Mouse (Mus musculus): ENCODE measurements around the gene Aim2. TPM values are rescaled to one million over a fixed set of nuclear protein-coding genes. Genes with fewer than 3 reads are reported as not detected.

Aim2 gene
- total RNA-seq, 2 experiments from 2014 or later: 1.2 to 1.4 TPM

- DNase-seq: no peak
- intact Hi-C loops (cut with DNase I): no loop called here
These were observed 8.3 kb upstream of the Aim2 start for GRCm38 (mm10) chr1:173342425-173342824.

GRCm38 (mm10) chr1:173343934-173344333 is 6.7 kb upstream of the Aim2 start:
- no peak for DNase-seq
- intact Hi-C loops (cut with DNase I): no loop called here

- no peak for DNase-seq
- intact Hi-C loops (cut with DNase I): no loop called here
These were observed 5.6 kb upstream of the Aim2 start for GRCm38 (mm10) chr1:173345112-173345511.

GRCm38 (mm10) chr1:173348527-173348926 is 2.2 kb upstream of the Aim2 start:
- intact Hi-C loops (cut with DNase I): no loop called here
- no peak for DNase-seq

GRCm38 (mm10) chr1:173349192-173349591 is 1.5 kb upstream of the Aim2 start:
- intact Hi-C loops (cut with DNase I): no loop called here
- no peak for DNase-seq

GRCm38 (mm10) chr1:173349946-173350345 is 733 bp upstream of the Aim2 start:
- peak; percentile 12 to 37 for DNase-seq
- intact Hi-C loops (cut with DNase I): no loop called here

- intact Hi-C loops (cut with DNase I): no loop called here
- no peak for DNase-seq
These were observed 4.6 kb downstream of the Aim2 start for GRCm38 (mm10) chr1:173355107-173355846.

- intact Hi-C loops (cut with DNase I): no loop called here
- no peak for DNase-seq
These were observed 6.0 kb downstream of the Aim2 start for GRCm38 (mm10) chr1:173356699-173357098.

- intact Hi-C loops (cut with DNase I): no loop called here
- no peak for DNase-seq
These were observed 7.1 kb downstream of the Aim2 start for GRCm38 (mm10) chr1:173357799-173358198.

- DNase-seq: no peak
- intact Hi-C loops (cut with DNase I): no loop called here
These were observed 9.1 kb downstream of the Aim2 start for GRCm38 (mm10) chr1:173359590-173360290.

- peak; percentile 22 to 28 for DNase-seq
- intact Hi-C loops (cut with DNase I): no loop called here
These were observed 11.0 kb downstream of the Aim2 start for GRCm38 (mm10) chr1:173361651-173362050.

- intact Hi-C loops (cut with DNase I): no loop called here
- DNase-seq: no peak
These were observed 12.8 kb downstream of the Aim2 start for GRCm38 (mm10) chr1:173363436-173363835.

- intact Hi-C loops (cut with DNase I): no loop called here
- no peak for DNase-seq
These were observed 13.6 kb downstream of the Aim2 start for GRCm38 (mm10) chr1:173364125-173364800.

GRCm38 (mm10) chr1:173365970-173366409 is 15.3 kb downstream of the Aim2 start:
- intact Hi-C loops (cut with DNase I): no loop called here

GRCm38 (mm10) chr1:173366701-173367355 is 16.1 kb downstream of the Aim2 start:
- no peak for DNase-seq
- intact Hi-C loops (cut with DNase I): no loop called here

More at GRCm38 (mm10) chr1:173365970-173366409, 15.3 kb downstream of the Aim2 start:
- no peak for DNase-seq

- intact Hi-C loops (cut with DNase I): no loop called here
- DNase-seq: peak in 1 of 2 experiments; percentile 11
These were observed 16.8 kb downstream of the Aim2 start, which contains the start of gene Cadm3 for GRCm38 (mm10) chr1:173367356-173368046. TSS of gene Cadm3 (minus strand) at chr1:173367695.

GRCm38 (mm10) chr1:173369611-173370010 is 18.9 kb downstream of the Aim2 start:
- intact Hi-C loops (cut with DNase I): no loop called here
- DNase-seq: no peak

GRCm38 (mm10) chr1:173370456-173370855 is 19.8 kb downstream of the Aim2 start:
- no peak for DNase-seq
- intact Hi-C loops (cut with DNase I): no loop called here

GRCm38 (mm10) chr1:173371586-173371985 is 20.9 kb downstream of the Aim2 start:
- intact Hi-C loops (cut with DNase I): no loop called here
- DNase-seq: no peak

- intact Hi-C loops (cut with DNase I): no loop called here
- DNase-seq: no peak
These were observed 23.3 kb downstream of the Aim2 start for GRCm38 (mm10) chr1:173374020-173374419.

All from heart, postnatal 36 days (tissue).